Mouse (Mus musculus) NIH3T3 (cell line): ENCODE measurements around the gene Rerg.

Experiments used
- DNase-seq: peaks from one replicate; pipeline ENCODE4 v3.0.0-alpha.2; 2012; ENCODE audit warnings: low read depth

Rerg gene

GRCm38 (mm10) chr6:137131349-137131748, 38.9 kb downstream of the Rerg start:
- DNase-seq: no peak

- peak; percentile 75 for DNase-seq
Observed at GRCm38 (mm10) chr6:137126861-137127260, 43.4 kb downstream of the Rerg start.

- peak; percentile 73 for DNase-seq
Observed at GRCm38 (mm10) chr6:137126224-137126623, 44.1 kb downstream of the Rerg start.

GRCm38 (mm10) chr6:137125433-137125832, 44.9 kb downstream of the Rerg start:
- peak; percentile 66 for DNase-seq

- peak; percentile 43 for DNase-seq
Observed at GRCm38 (mm10) chr6:137125006-137125405, 45.3 kb downstream of the Rerg start.

- no peak for DNase-seq
Observed at GRCm38 (mm10) chr6:137116849-137117473, 53.3 kb downstream of the Rerg start.

GRCm38 (mm10) chr6:137114859-137115258, 55.4 kb downstream of the Rerg start:
- peak; percentile 27 for DNase-seq

GRCm38 (mm10) chr6:137111266-137111813, 59.0 kb downstream of the Rerg start:
- DNase-seq: no peak

GRCm38 (mm10) chr6:137110778-137111174, 59.5 kb downstream of the Rerg start:
- DNase-seq: no peak

GRCm38 (mm10) chr6:137109811-137110777, 60.2 kb downstream of the Rerg start:
- no peak for DNase-seq

GRCm38 (mm10) chr6:137105285-137105684, 65.0 kb downstream of the Rerg start:
- DNase-seq: no peak

GRCm38 (mm10) chr6:137102662-137103179, 67.6 kb downstream of the Rerg start:
- DNase-seq: no peak

GRCm38 (mm10) chr6:137101886-137102661, 68.2 kb downstream of the Rerg start:
- DNase-seq: no peak

GRCm38 (mm10) chr6:137100259-137100658, 70.0 kb downstream of the Rerg start:
- DNase-seq: no peak

GRCm38 (mm10) chr6:137098232-137099191, 71.8 kb downstream of the Rerg start:
- peak; percentile 70 for DNase-seq

GRCm38 (mm10) chr6:137094475-137094874, 75.8 kb downstream of the Rerg start:
- no peak for DNase-seq

- no peak for DNase-seq
Observed at GRCm38 (mm10) chr6:137088469-137088868, 81.8 kb downstream of the Rerg start.

- no peak for DNase-seq
Observed at GRCm38 (mm10) chr6:137087956-137088355, 82.3 kb downstream of the Rerg start.

- DNase-seq: no peak
Observed at GRCm38 (mm10) chr6:137087470-137087869, 82.8 kb downstream of the Rerg start.

GRCm38 (mm10) chr6:137079701-137080100, 90.6 kb downstream of the Rerg start:
- DNase-seq: no peak

GRCm38 (mm10) chr6:137076731-137077130, 93.6 kb downstream of the Rerg start:
- DNase-seq: no peak
